Mouse (Mus musculus): ENCODE results near the gene Setx. TPM values are rescaled to one million over a fixed set of nuclear protein-coding genes. Genes with fewer than 3 reads are reported as not detected.

Gene Setx
- polyA plus RNA-seq, 1 experiment, result 4.7 TPM

GRCm38 (mm10) chr2:29120969-29121368 lies 3.0 kb upstream of the Setx start:
- H3K36me3 ChIP-seq (ENCODE audit: control insufficient read depth, insufficient read depth), result no peaks in the 10 kb centered on the region
- H3K4me3 ChIP-seq, result no peak overlapping the region
- peaks cover 5% of the 10 kb centered on the region for H3K79me2 ChIP-seq (ENCODE audit: control insufficient read depth, insufficient read depth)
- no peaks in the 10 kb centered on the region for H3K27me3 ChIP-seq (ENCODE audit: control insufficient read depth, insufficient read depth, insufficient read length)
- no peak overlapping the region for H3ac ChIP-seq (ENCODE audit: control insufficient read depth, insufficient read length)
- no peak overlapping the region for H3K4me2 ChIP-seq (ENCODE audit: low read depth)
- no peak for TF ChIP-seq TCF3 (IDR thresholded peaks at IDR 0.05; ENCODE audit: insufficient read length, low read depth)
- no peak for TF ChIP-seq TCF12 (IDR thresholded peaks at IDR 0.05; ENCODE audit: insufficient read depth, poor library complexity, severe bottlenecking)
- no peak for TF ChIP-seq MAX (IDR thresholded peaks at IDR 0.05; ENCODE audit: low read depth)
- no peak for TF ChIP-seq MYOD1 (IDR thresholded peaks at IDR 0.05; ENCODE audit: control insufficient read depth in 1 of 3, insufficient read length in 2 of 3, low read depth in 2 of 3)

- TF ChIP-seq TCF12 (IDR thresholded peaks at IDR 0.05; ENCODE audit: insufficient read depth, poor library complexity, severe bottlenecking), result no peak
- no peak for TF ChIP-seq MYOG (IDR thresholded peaks at IDR 0.05; ENCODE audit: control insufficient read depth in 1 of 3, insufficient read depth in 1 of 3, insufficient read length in 2 of 3, low read depth in 2 of 3)
- TF ChIP-seq E2F4 (IDR thresholded peaks at IDR 0.05; ENCODE audit: insufficient read depth), result no peak
- TF ChIP-seq TCF3 (IDR thresholded peaks at IDR 0.05; ENCODE audit: insufficient read length, low read depth), result no peak
- H3ac ChIP-seq (ENCODE audit: control insufficient read depth, insufficient read length), result no peak overlapping the region
- no peak overlapping the region for H3K4me2 ChIP-seq (ENCODE audit: low read depth)
- peaks cover 19% of the 10 kb centered on the region for H3K79me2 ChIP-seq (ENCODE audit: control insufficient read depth, insufficient read depth)
- no peaks in the 10 kb centered on the region for H3K36me3 ChIP-seq (ENCODE audit: control insufficient read depth, insufficient read depth)
- H3K27me3 ChIP-seq (ENCODE audit: control insufficient read depth, insufficient read depth, insufficient read length), result no peaks in the 10 kb centered on the region
- H3K4me3 ChIP-seq, result no peak overlapping the region
Measured at GRCm38 (mm10) chr2:29122446-29122845, 1.5 kb upstream of the Setx start.

GRCm38 (mm10) chr2:29124571-29124935 lies 572 bp downstream of the Setx start:
- Histone ChIP-seq H3ac (ENCODE audit: control insufficient read depth, insufficient read length) (peak overlapping the region; percentile 23), H3K4me3 (peak overlapping the region; percentile 65), H3K36me3 (ENCODE audit: control insufficient read depth, insufficient read depth) (peaks cover 5% of the 10 kb centered on the region), H3K79me2 (ENCODE audit: control insufficient read depth, insufficient read depth) (peaks cover 22% of the 10 kb centered on the region), H3K27me3 (ENCODE audit: control insufficient read depth, insufficient read depth, insufficient read length) (no peaks in the 10 kb centered on the region), H3K4me2 (ENCODE audit: low read depth) (peak overlapping the region; percentile 79)
- TF ChIP-seq USF1 (IDR thresholded peaks at IDR 0.05; ENCODE audit: low read depth) (no peak), POLR2AphosphoS2 (IDR thresholded peaks at IDR 0.05; ENCODE audit: insufficient read length, low read depth) (peak; percentile 27), TCF12 (IDR thresholded peaks at IDR 0.05; ENCODE audit: insufficient read depth, poor library complexity, severe bottlenecking) (no peak)

DNA sequence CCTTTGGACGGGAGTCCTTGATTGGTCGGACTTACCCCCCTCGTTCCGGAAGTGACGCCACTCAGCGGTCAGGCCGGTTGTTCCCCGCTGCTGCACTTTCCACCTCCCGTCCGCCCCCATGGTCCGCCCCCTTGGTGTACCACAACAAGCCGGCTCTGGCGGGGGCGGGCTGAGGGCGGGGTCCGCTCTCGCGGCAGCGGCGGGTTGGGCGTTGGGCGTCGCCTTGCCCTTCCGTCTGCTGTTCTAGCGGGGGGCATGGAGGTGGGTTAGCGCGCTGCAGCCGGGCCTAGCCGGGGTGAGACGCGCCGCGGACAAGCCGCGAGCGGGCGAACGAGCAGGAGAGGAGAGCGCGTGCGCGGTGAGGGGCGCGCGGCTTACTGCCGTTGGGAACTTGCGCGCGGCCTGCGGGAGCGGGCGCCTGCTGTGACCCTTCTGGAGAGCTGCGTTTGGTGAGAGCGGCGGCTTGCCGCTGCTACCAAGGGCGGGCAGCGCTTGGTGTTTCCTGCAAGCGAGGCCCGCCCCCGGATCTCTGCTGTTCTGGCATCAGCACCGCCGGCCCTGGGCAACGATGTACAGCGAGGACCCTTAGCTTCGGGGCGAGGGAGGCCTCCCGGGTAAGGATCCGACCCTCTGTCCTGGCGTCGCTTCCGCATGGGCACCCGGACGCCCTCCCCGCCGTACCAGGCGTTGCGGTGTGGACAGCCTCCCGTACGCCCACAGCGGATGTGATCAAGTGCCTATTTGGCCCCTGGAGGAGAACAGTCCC lies 1.1 kb downstream of the Setx start:
- H3K27me3 ChIP-seq (ENCODE audit: control insufficient read depth, insufficient read depth, insufficient read length), result no peaks in the 10 kb centered on the region
- peaks cover 22% of the 10 kb centered on the region for H3K79me2 ChIP-seq (ENCODE audit: control insufficient read depth, insufficient read depth)
- H3K4me3 ChIP-seq, result peak overlapping the region; percentile 65
- peak in 1 of 3 experiments; percentile 19 for TF ChIP-seq MYOD1 (IDR thresholded peaks at IDR 0.05; ENCODE audit: control insufficient read depth in 1 of 3, insufficient read length in 2 of 3, low read depth in 2 of 3)
- TF ChIP-seq TCF3 (IDR thresholded peaks at IDR 0.05; ENCODE audit: insufficient read length, low read depth), result no peak
- TF ChIP-seq POLR2AphosphoS2 (IDR thresholded peaks at IDR 0.05; ENCODE audit: insufficient read length, low read depth), result peak; percentile 66
- no peak for TF ChIP-seq MYOG (IDR thresholded peaks at IDR 0.05; ENCODE audit: control insufficient read depth in 1 of 3, insufficient read depth in 1 of 3, insufficient read length in 2 of 3, low read depth in 2 of 3)
- no peak for TF ChIP-seq E2F4 (IDR thresholded peaks at IDR 0.05; ENCODE audit: insufficient read depth)
- TF ChIP-seq MAX (IDR thresholded peaks at IDR 0.05; ENCODE audit: low read depth), result no peak
- TF ChIP-seq TCF12 (IDR thresholded peaks at IDR 0.05; ENCODE audit: insufficient read depth, poor library complexity, severe bottlenecking), result no peak
- no peak for TF ChIP-seq CEBPB (IDR thresholded peaks at IDR 0.05; ENCODE audit: insufficient read depth, poor library complexity, severe bottlenecking)
- TF ChIP-seq REST (IDR thresholded peaks at IDR 0.05; ENCODE audit: insufficient read depth, insufficient read length), result no peak
- TF ChIP-seq POLR2A (IDR thresholded peaks at IDR 0.05; ENCODE audit: insufficient read length, low read depth), result peak; percentile 75
- TF ChIP-seq USF1 (IDR thresholded peaks at IDR 0.05; ENCODE audit: low read depth), result no peak
- no peak for TF ChIP-seq SRF (IDR thresholded peaks at IDR 0.05; ENCODE audit: control insufficient read depth, insufficient read length, low read depth)
- peak overlapping the region; percentile 23 for H3ac ChIP-seq (ENCODE audit: control insufficient read depth, insufficient read length)
- H3K4me2 ChIP-seq (ENCODE audit: low read depth), result peak overlapping the region; percentile 96
- H3K36me3 ChIP-seq (ENCODE audit: control insufficient read depth, insufficient read depth), result peaks cover 10% of the 10 kb centered on the region

DNA sequence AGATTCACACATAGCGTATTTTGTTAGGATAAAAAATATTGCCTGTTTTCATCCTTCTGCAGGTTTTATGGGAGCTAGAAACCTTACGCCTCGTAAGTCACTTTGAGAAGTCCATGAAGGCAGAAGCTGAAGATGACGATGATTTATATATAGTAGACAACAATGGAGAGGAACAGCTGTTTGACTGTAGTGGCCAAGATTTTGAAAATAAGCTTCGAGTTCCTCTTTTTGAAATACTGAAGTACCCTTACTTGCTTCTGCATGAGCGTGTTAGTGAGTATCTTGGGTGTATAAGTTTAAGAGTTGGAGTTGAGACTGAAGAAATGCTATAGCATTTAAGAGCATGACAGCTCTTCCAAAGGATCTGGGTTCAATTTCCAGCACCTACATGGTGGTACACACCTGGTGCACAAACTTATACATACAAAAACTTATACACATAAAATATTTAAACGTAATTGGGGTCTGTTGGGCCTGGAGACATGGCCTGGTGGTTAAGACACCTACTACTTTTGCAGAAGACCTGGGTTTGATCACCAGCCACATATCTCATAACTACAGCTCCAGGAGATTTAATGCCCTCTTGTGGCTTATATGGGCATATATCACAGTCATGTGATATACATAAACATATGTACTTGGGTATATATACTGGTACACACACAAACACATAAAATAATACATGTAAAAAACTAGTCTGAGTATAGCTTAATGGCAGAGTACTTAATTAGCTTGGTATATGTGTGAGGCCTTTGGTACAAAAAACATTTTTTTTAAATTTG lies 6.3 kb downstream of the Setx start:
- TF ChIP-seq TCF12 (IDR thresholded peaks at IDR 0.05; ENCODE audit: insufficient read depth, poor library complexity, severe bottlenecking), result no peak
- TF ChIP-seq MAX (IDR thresholded peaks at IDR 0.05; ENCODE audit: low read depth), result no peak
- TF ChIP-seq MYOD1 (IDR thresholded peaks at IDR 0.05; ENCODE audit: control insufficient read depth in 1 of 3, insufficient read length in 2 of 3, low read depth in 2 of 3), result no peak
- no peak for TF ChIP-seq REST (IDR thresholded peaks at IDR 0.05; ENCODE audit: insufficient read depth, insufficient read length)
- TF ChIP-seq SRF (IDR thresholded peaks at IDR 0.05; ENCODE audit: control insufficient read depth, insufficient read length, low read depth), result no peak
- no peak for TF ChIP-seq TCF3 (IDR thresholded peaks at IDR 0.05; ENCODE audit: insufficient read length, low read depth)
- TF ChIP-seq USF1 (IDR thresholded peaks at IDR 0.05; ENCODE audit: low read depth), result no peak
- TF ChIP-seq CEBPB (IDR thresholded peaks at IDR 0.05; ENCODE audit: insufficient read depth, poor library complexity, severe bottlenecking), result no peak
- TF ChIP-seq POLR2AphosphoS2 (IDR thresholded peaks at IDR 0.05; ENCODE audit: insufficient read length, low read depth), result no peak
- no peak for TF ChIP-seq MYOG (IDR thresholded peaks at IDR 0.05; ENCODE audit: control insufficient read depth in 1 of 3, insufficient read depth in 1 of 3, insufficient read length in 2 of 3, low read depth in 2 of 3)
- no peak for TF ChIP-seq E2F4 (IDR thresholded peaks at IDR 0.05; ENCODE audit: insufficient read depth)
- TF ChIP-seq POLR2A (IDR thresholded peaks at IDR 0.05; ENCODE audit: insufficient read length, low read depth), result no peak
- Histone ChIP-seq H3K79me2 (ENCODE audit: control insufficient read depth, insufficient read depth) (peaks cover 22% of the 10 kb centered on the region), H3K36me3 (ENCODE audit: control insufficient read depth, insufficient read depth) (peaks cover 33% of the 10 kb centered on the region), H3K27me3 (ENCODE audit: control insufficient read depth, insufficient read depth, insufficient read length) (no peaks in the 10 kb centered on the region), H3ac (ENCODE audit: control insufficient read depth, insufficient read length) (no peak overlapping the region), H3K4me3 (no peak overlapping the region), H3K4me2 (ENCODE audit: low read depth) (no peak overlapping the region)
